Mouse (Mus musculus): Measurements from ENCODE around the gene Pbx2. TPM values are rescaled to one million over a fixed set of nuclear protein-coding genes. Genes with fewer than 3 reads are reported as not detected.
"Not testable (repeated sequence)": the region's sequence is repeated elsewhere in the genome, so short reads cannot be mapped to it uniquely, and the experiment has no call there.

Pbx2 gene
- polyA plus RNA-seq (2014; fragmentation: Nextera tagmentation; extraction: Ambion mirVana) = 17.8 and 17.9 TPM in 2 replicates

DNA sequence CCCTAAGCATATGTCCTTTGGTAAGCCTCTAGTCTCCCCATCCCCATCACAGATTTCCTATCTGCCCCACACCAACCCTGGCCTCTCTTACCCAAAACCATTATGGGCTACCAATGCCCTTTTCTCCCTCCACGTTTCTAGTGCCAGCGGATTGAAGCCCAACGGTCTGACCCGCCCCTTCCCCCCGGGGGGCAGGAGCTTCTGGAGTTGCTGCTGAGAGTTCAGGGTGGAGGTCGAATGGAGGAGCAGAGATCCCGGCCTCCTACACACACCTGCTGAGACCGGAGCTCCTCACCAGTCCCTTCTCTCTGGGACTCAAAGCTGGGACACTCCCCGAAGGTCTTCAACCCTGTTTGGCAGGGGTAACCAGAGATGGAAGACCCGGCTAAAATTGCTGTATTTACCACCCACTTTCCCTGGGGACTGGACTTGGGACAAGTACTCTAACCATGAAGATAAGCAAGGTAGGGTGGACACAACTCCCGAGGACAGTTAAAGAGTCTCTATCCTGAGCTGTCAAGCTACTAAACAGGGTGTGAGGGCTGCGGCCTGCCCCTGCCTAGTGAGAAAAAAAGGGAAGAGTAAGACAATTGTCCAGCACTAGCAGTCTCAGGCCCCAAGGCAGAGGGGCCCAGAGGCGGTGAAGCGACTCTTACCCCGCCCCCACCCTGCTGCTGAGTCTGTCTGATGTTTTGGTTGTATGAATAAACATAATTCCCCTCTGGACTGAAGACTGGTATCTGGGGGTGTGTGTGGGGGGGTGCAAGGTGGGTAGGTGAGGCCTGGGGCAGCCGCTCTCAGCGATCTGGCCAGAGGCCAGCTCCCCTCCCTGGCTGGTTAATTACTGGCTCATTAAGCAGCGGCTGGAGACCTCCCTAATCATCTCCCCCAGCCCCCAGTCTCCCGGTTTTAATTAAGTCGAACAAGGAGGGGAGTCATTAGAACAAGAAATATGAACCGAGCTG, at the start of gene Pbx2:
Gene Pbx2, plus strand, starts transcription at position 238 of the 965 bp plus-strand sequence.
- H3K27me3 ChIP-seq (ENCODE audit: control insufficient read depth, insufficient read depth, low read length) = no peaks in the 10 kb centered on the region

DNA sequence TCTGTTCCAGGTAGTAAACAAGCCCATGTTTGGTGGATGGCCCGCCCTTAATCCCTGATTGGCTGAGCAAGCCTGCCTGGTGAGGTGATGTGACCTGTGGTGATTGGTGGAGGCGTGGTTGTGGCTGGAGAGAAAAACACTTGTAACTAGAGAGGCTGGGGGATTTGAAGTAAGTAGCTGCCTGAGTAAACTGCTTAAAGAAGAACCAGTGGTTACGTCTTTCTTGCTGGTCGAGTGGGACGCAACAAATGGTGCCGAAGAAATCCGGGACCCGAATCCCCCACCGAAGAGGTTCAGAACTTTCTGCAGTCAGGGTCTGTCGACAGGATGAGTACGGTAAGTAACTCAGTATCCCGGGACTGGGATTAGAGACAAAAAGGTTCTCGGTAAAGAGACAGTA, 47.5 kb upstream of the Pbx2 start:
- H3K9me3 ChIP-seq (ENCODE audit: control insufficient read depth, low read length); H3K36me3 ChIP-seq (ENCODE audit: control insufficient read depth, insufficient read depth, low read length); H3K4me2 ChIP-seq (ENCODE audit: low read depth, low read length, severe bottlenecking); H3K27me3 ChIP-seq (ENCODE audit: control insufficient read depth, insufficient read depth, low read length); ATAC-seq (replicated peaks; ENCODE audit: low FRiP score); H3K27ac ChIP-seq (ENCODE audit: low read depth, low read length); H3K4me1 ChIP-seq (replicated peaks; ENCODE audit: control insufficient read depth, insufficient read depth, low read length); H3K9ac ChIP-seq (ENCODE audit: low read length); H3K4me3 ChIP-seq (ENCODE audit: low read depth, low read length): not testable (repeated sequence)
- WGBS = 91% methylated on average over 12 of the region's 13 CpGs
- DNase-seq (ENCODE audit: low spot score) = peak; percentile 2

More for the DNA sequence above, at the start of gene Pbx2:
- H3K9ac ChIP-seq (ENCODE audit: low read length) = peak within 1 kb of the TSS; percentile 99
- peak within 1 kb of the TSS; percentile 100 for H3K27ac ChIP-seq (ENCODE audit: low read depth, low read length)
- H3K36me3 ChIP-seq (ENCODE audit: control insufficient read depth, insufficient read depth, low read length) = peaks cover 4% of the 10 kb centered on the region
- peak within 1 kb of the TSS; percentile 95 for H3K4me2 ChIP-seq (ENCODE audit: low read depth, low read length, severe bottlenecking)
- WGBS = 3% methylated on average over 21 of the region's 21 CpGs
- peak; percentile 44 for ATAC-seq (replicated peaks; ENCODE audit: low FRiP score)
- no peaks in the 10 kb centered on the region for H3K9me3 ChIP-seq (ENCODE audit: control insufficient read depth, low read length)
- DNase-seq (ENCODE audit: low spot score) = peak; percentile 85
- H3K4me1 ChIP-seq (replicated peaks; ENCODE audit: control insufficient read depth, insufficient read depth, low read length) = peaks cover 32% of the 10 kb centered on the region
- peak within 1 kb of the TSS; percentile 85 for H3K4me3 ChIP-seq (ENCODE audit: low read depth, low read length)

DNA sequence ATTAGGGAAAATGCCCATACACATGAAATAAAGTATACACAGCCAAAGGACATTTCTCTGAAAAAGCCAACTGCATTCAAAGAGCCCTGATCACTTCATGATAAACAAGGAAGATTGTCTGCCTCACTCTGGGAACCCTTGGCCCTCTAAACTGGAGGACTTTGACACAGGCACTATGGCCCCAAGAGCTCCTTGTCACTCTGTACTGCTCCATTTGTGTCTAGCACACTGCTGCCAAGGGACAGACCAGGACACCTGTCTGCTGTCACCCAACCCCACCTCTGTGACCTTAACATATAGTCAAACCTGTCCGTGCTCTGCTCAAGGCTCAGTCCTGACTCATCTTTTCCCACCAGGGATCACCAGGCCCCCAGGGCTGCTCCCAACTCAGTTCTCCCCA, 44.3 kb upstream of the Pbx2 start:
- 80% methylated on average over 1 of the region's 1 CpGs for WGBS
- H3K9me3 ChIP-seq (ENCODE audit: control insufficient read depth, low read length) = no peaks in the 10 kb centered on the region

DNA sequence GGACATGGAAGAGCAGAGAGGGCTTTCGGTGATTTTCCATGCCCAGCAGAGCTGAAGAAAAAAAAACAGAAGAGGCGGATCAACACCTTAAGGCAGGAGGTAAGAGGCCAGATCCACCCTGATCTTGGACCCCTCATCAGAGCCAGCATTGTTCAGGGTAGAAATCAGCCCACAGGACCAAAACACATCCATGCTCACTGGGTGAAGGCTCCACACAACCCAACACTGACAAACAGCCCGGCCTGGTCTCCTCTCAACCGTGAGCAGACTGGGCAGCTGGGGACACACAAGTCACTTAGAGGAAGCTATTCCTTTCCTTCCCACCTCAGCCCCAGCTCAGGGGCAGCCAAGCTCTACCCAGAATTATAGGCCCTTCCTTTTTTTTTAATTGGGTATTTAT, 43.5 kb upstream of the Pbx2 start:
- ATAC-seq (replicated peaks; ENCODE audit: low FRiP score) = no peak
- no peak overlapping the region for H3K4me2 ChIP-seq (ENCODE audit: low read depth, low read length, severe bottlenecking)
- no peak overlapping the region for H3K4me3 ChIP-seq (ENCODE audit: low read depth, low read length)
- H3K9me3 ChIP-seq (ENCODE audit: control insufficient read depth, low read length) = no peaks in the 10 kb centered on the region
- H3K9ac ChIP-seq (ENCODE audit: low read length) = no peak overlapping the region
- WGBS = 88% methylated on average over 4 of the region's 4 CpGs
- H3K27me3 ChIP-seq (ENCODE audit: control insufficient read depth, insufficient read depth, low read length) = no peaks in the 10 kb centered on the region
- H3K4me1 ChIP-seq (replicated peaks; ENCODE audit: control insufficient read depth, insufficient read depth, low read length) = no peaks in the 10 kb centered on the region
- DNase-seq (ENCODE audit: low spot score) = no peak
- no peak overlapping the region for H3K27ac ChIP-seq (ENCODE audit: low read depth, low read length)
- no peaks in the 10 kb centered on the region for H3K36me3 ChIP-seq (ENCODE audit: control insufficient read depth, insufficient read depth, low read length)

More for the DNA sequence above, 44.3 kb upstream of the Pbx2 start:
- Histone ChIP-seq H3K9ac (ENCODE audit: low read length) (no peak overlapping the region), H3K4me2 (ENCODE audit: low read depth, low read length, severe bottlenecking) (no peak overlapping the region), H3K4me3 (ENCODE audit: low read depth, low read length) (no peak overlapping the region), H3K27ac (ENCODE audit: low read depth, low read length) (no peak overlapping the region), H3K4me1 (replicated peaks; ENCODE audit: control insufficient read depth, insufficient read depth, low read length) (no peaks in the 10 kb centered on the region), H3K36me3 (ENCODE audit: control insufficient read depth, insufficient read depth, low read length) (no peaks in the 10 kb centered on the region), H3K27me3 (ENCODE audit: control insufficient read depth, insufficient read depth, low read length) (no peaks in the 10 kb centered on the region)
- no peak for ATAC-seq (replicated peaks; ENCODE audit: low FRiP score)
- DNase-seq (ENCODE audit: low spot score) = peak; percentile 22

DNA sequence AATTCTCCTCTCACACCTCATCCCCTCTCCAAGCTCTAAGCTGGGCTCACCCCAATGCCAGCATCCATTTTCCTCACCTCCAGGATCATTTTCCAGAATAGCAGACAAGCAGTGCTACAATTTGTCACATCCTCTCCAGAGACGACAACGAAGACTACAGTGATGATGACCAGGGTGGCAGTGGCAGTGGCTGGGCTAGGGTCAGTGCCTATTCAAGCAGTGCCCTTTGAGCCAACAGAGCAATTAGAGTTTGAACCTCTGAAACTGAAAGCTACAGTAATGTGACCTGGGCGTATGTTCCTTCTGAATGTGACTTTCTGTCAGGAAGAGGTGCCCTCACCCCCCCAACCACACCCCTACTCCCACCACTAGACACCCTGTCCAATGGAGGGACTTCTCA, 41.9 kb upstream of the Pbx2 start:
- Histone ChIP-seq H3K9ac (ENCODE audit: low read length) (no peak overlapping the region), H3K27ac (ENCODE audit: low read depth, low read length) (no peak overlapping the region), H3K4me2 (ENCODE audit: low read depth, low read length, severe bottlenecking) (no peak overlapping the region), H3K9me3 (ENCODE audit: control insufficient read depth, low read length) (no peaks in the 10 kb centered on the region), H3K36me3 (ENCODE audit: control insufficient read depth, insufficient read depth, low read length) (no peaks in the 10 kb centered on the region), H3K4me3 (ENCODE audit: low read depth, low read length) (no peak overlapping the region), H3K27me3 (ENCODE audit: control insufficient read depth, insufficient read depth, low read length) (no peaks in the 10 kb centered on the region), H3K4me1 (replicated peaks; ENCODE audit: control insufficient read depth, insufficient read depth, low read length) (no peaks in the 10 kb centered on the region)
- ATAC-seq (replicated peaks; ENCODE audit: low FRiP score) (no peak), DNase-seq (ENCODE audit: low spot score) (no peak)
- 94% methylated on average over 3 of the region's 3 CpGs for WGBS

DNA sequence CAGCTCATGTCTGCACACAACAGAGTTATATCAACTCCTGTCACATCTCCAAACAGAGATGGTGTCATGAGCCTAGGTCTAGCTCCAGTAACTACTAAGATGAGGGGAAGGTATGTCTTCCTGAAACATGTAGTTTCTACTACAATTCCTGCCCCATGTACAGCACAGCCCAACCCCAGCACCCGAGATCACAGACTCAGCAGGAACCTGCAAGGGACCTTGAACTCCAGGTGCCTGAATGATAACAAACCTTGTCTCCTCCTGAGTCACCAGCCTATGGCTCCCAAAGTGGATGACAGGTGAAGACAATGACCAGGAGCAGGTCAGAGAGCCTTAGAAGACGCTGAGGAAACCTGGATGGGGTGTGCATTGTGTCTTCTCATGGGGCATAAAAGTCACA, 41.2 kb upstream of the Pbx2 start:
- H3K27me3 ChIP-seq (ENCODE audit: control insufficient read depth, insufficient read depth, low read length) = no peaks in the 10 kb centered on the region
- H3K36me3 ChIP-seq (ENCODE audit: control insufficient read depth, insufficient read depth, low read length) = no peaks in the 10 kb centered on the region
- no peaks in the 10 kb centered on the region for H3K4me1 ChIP-seq (replicated peaks; ENCODE audit: control insufficient read depth, insufficient read depth, low read length)
- H3K4me3 ChIP-seq (ENCODE audit: low read depth, low read length) = no peak overlapping the region
- no peaks in the 10 kb centered on the region for H3K9me3 ChIP-seq (ENCODE audit: control insufficient read depth, low read length)
- no peak overlapping the region for H3K4me2 ChIP-seq (ENCODE audit: low read depth, low read length, severe bottlenecking)
- 81% methylated on average over 2 of the region's 2 CpGs for WGBS
- H3K27ac ChIP-seq (ENCODE audit: low read depth, low read length) = no peak overlapping the region
- no peak overlapping the region for H3K9ac ChIP-seq (ENCODE audit: low read length)
- ATAC-seq (replicated peaks; ENCODE audit: low FRiP score) (no peak), DNase-seq (ENCODE audit: low spot score) (no peak)

DNA sequence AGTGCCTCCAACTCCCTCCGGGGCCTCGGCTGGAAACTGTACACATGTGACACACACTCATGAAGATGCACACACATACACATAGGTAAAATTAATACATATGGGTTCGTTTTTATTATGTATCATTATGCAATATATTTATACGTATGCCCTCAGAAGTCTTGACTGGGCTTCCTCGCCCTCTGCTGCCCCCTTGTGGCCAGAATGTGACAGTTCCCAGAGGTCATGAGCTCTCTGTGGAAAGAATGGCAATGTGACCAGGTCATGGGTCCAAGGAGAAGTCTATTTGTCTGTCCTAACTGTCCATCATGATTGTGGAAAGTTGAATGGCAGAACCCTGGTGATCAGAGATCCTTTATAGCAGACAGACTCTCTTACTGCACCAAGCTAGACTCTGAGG, 35.6 kb upstream of the Pbx2 start:
- Histone ChIP-seq H3K27ac (ENCODE audit: low read depth, low read length) (no peak overlapping the region), H3K9me3 (ENCODE audit: control insufficient read depth, low read length) (no peaks in the 10 kb centered on the region), H3K4me3 (ENCODE audit: low read depth, low read length) (no peak overlapping the region), H3K36me3 (ENCODE audit: control insufficient read depth, insufficient read depth, low read length) (no peaks in the 10 kb centered on the region), H3K27me3 (ENCODE audit: control insufficient read depth, insufficient read depth, low read length) (no peaks in the 10 kb centered on the region), H3K4me1 (replicated peaks; ENCODE audit: control insufficient read depth, insufficient read depth, low read length) (no peaks in the 10 kb centered on the region), H3K4me2 (ENCODE audit: low read depth, low read length, severe bottlenecking) (no peak overlapping the region), H3K9ac (ENCODE audit: low read length) (no peak overlapping the region)
- DNase-seq (ENCODE audit: low spot score) (peak; percentile 82), ATAC-seq (replicated peaks; ENCODE audit: low FRiP score) (no peak)
- 25% methylated on average over 5 of the region's 5 CpGs for WGBS

DNA sequence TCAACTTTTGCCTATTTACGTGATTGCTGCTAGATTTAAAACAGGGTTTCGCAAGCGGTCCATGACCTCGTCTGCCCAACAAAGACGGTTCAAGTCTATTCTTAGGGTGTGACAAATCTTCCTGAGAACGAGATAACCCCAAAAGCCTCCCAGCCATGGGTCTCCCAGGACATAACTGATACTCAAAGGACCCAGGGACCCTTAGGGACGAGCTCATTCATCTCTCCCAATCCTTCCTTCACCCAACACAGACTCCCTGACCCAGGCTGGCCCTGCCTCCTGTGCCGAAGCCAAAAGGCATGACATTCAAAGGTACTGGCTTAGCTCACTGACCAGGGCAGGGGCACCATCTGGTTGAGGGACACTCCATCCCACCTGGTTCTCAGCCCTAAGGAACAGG, 34.7 kb upstream of the Pbx2 start:
- no peak for ATAC-seq (replicated peaks; ENCODE audit: low FRiP score)
- no peak for DNase-seq (ENCODE audit: low spot score)

DNA sequence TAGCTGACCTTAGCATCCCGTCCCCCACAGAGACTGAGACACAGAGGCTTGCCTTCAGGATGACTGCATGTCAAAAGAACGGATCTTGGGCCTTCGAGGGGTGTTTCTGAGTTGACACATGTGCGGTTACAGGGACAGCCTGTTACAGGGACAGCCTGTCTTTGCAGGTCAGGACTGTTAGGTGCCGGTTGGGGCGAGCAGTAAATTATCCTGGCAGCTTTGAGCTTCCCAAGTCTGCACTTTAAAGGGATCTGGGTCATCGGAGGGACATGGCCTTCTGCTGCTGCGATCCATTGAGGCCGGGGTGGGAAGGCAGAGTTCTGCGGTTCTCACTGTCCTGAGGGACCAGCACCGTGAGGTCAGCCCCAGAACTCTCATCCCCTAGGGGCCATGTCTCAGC, 33.7 kb upstream of the Pbx2 start:
- 73% methylated on average over 11 of the region's 11 CpGs for WGBS
- Histone ChIP-seq H3K4me2 (ENCODE audit: low read depth, low read length, severe bottlenecking) (no peak overlapping the region), H3K4me3 (ENCODE audit: low read depth, low read length) (no peak overlapping the region), H3K9me3 (ENCODE audit: control insufficient read depth, low read length) (no peaks in the 10 kb centered on the region), H3K27ac (ENCODE audit: low read depth, low read length) (no peak overlapping the region), H3K4me1 (replicated peaks; ENCODE audit: control insufficient read depth, insufficient read depth, low read length) (no peaks in the 10 kb centered on the region), H3K27me3 (ENCODE audit: control insufficient read depth, insufficient read depth, low read length) (no peaks in the 10 kb centered on the region), H3K9ac (ENCODE audit: low read length) (no peak overlapping the region), H3K36me3 (ENCODE audit: control insufficient read depth, insufficient read depth, low read length) (no peaks in the 10 kb centered on the region)
- no peak for ATAC-seq (replicated peaks; ENCODE audit: low FRiP score)
- no peak for DNase-seq (ENCODE audit: low spot score)

More for the DNA sequence above, 34.7 kb upstream of the Pbx2 start:
- no peaks in the 10 kb centered on the region for H3K27me3 ChIP-seq (ENCODE audit: control insufficient read depth, insufficient read depth, low read length)
- H3K9me3 ChIP-seq (ENCODE audit: control insufficient read depth, low read length) = no peaks in the 10 kb centered on the region
- H3K4me2 ChIP-seq (ENCODE audit: low read depth, low read length, severe bottlenecking) = no peak overlapping the region
- H3K4me3 ChIP-seq (ENCODE audit: low read depth, low read length) = no peak overlapping the region
- no peak overlapping the region for H3K27ac ChIP-seq (ENCODE audit: low read depth, low read length)
- no peaks in the 10 kb centered on the region for H3K4me1 ChIP-seq (replicated peaks; ENCODE audit: control insufficient read depth, insufficient read depth, low read length)
- WGBS = 84% methylated on average over 8 of the region's 8 CpGs
- no peak overlapping the region for H3K9ac ChIP-seq (ENCODE audit: low read length)
- no peaks in the 10 kb centered on the region for H3K36me3 ChIP-seq (ENCODE audit: control insufficient read depth, insufficient read depth, low read length)

All from forebrain, embryonic 11.5 days (tissue).